In the genomic region with DNA sequence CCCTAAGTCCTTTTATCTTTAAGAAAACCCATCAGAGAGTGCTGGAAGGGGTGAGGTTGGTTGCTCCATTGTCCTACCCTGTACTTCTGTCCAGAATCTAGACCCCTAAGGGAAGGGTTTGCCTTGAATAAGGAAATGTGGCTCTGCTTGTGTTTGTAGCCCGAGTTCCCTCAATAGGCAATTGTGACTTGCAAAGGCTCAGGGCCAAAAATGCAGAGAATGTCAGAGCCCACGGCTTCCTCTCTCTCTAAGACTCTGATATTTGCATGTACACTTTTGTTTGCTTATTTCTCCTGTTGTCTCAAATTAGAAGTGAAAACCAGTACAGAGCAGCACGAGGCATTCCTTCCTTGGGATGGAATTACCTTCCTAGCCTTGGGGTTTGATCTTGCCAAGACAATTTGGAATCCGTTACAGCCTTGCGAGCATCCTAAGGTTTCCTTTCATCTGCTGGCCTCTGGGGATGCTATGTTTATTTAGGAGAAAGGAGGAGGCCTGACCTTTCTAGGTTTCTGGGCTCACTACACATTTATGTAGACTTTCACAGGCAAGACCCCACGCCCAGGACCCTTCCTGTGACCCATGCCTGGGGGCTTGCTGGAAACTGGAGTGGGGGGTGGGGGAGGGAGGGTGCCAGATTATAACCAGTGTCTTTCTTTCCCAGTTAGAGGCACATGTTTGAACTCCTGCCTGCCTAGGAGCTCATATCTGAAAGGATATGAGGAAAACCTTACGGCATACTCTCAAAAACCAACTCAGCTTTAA, we compare ENCODE assay signal across 20 mouse cellular contexts.
DNase-seq lines count a peak whose midpoint lies in the region; ATAC-seq and TF ChIP-seq lines count a peak whose summit lies in the region.
"Had no signal": no experiment of that assay in that cellular context is flagged by ENCODE, and none has a peak within 500 bp of the region (broad histone marks: within the 10 kb centered on the region; RNA-seq: fewer than 3 reads in every experiment).

No protein-coding gene starts in this region.

- H3K4me3 ChIP-seq in heart, postnatal 0 days (ENCODE audit: low read depth, low read length), result no peak overlapping the region
- H3K4me3 ChIP-seq in ES-Bruce4 (ENCODE audit: low read depth, low read length), result no peak overlapping the region
- H3K4me3 ChIP-seq: erythroblast, embryonic 14.5 days; limb, embryonic 15.5 days had no signal

- no peaks in the 10 kb centered on the region for H3K4me1 ChIP-seq in heart, postnatal 0 days (ENCODE audit: control insufficient read depth, insufficient read depth)
- peaks cover 2% of the 10 kb centered on the region for H3K4me1 ChIP-seq in ES-Bruce4 (ENCODE audit: control insufficient read depth, insufficient read depth, low read length)

- ATAC-seq in heart, postnatal 0 days (ENCODE audit: insufficient read depth, low read depth), result no peak
- ATAC-seq: intestine, embryonic 16.5 days; midbrain, embryonic 16.5 days had no signal

- intact Hi-C loops in heart, postnatal 25 days (cut with DNase I), result loop anchor here (5.0 kb wide), 1 partner anchor 310 kb away; no protein-coding TSS in a partner anchor

- no peak for TF ChIP-seq CTCF in heart, postnatal 0 days (IDR thresholded peaks at IDR 0.05; ENCODE audit: low read depth)
- no peak for TF ChIP-seq CTCF in ES-Bruce4 (IDR thresholded peaks at IDR 0.05; ENCODE audit: low read depth, low read length)

- no peaks in the 10 kb centered on the region for H3K9me3 ChIP-seq in heart, postnatal 0 days (replicated peaks; ENCODE audit: control insufficient read depth, low read length)
- H3K9me3 ChIP-seq in ES-Bruce4 (replicated peaks; ENCODE audit: control insufficient read depth, insufficient read depth, low read length, poor library complexity, severe bottlenecking), result no peaks in the 10 kb centered on the region
- H3K9me3 ChIP-seq: limb, embryonic 15.5 days had no signal

- no peak for TF ChIP-seq EP300 in heart, postnatal 0 days (IDR thresholded peaks at IDR 0.05; ENCODE audit: low read depth)
- peak; percentile 61; the same call in 1 of the 2 replicates for TF ChIP-seq EP300 in ES-Bruce4 (IDR thresholded peaks at IDR 0.05; ENCODE audit: insufficient read depth, low read depth, low read length)

- H3K4me2 ChIP-seq in heart, postnatal 0 days (ENCODE audit: low read depth, low read length), result no peak overlapping the region
- H3K4me2 ChIP-seq: hindbrain, embryonic 14.5 days; limb, embryonic 15.5 days had no signal

- no peaks in the 10 kb centered on the region for H3K36me3 ChIP-seq in heart, postnatal 0 days (replicated peaks; ENCODE audit: control insufficient read depth, insufficient read depth, low read length)
- no peaks in the 10 kb centered on the region for H3K36me3 ChIP-seq in ES-Bruce4 (ENCODE audit: control insufficient read depth, insufficient read depth, low read length, poor library complexity, severe bottlenecking)
- H3K36me3 ChIP-seq: G1E; limb, embryonic 15.5 days had no signal

- WGBS in heart, postnatal 0 days, result 25% methylated on average over 7 of the region's 7 CpGs

- H3K9ac ChIP-seq in heart, postnatal 0 days (replicated peaks; ENCODE audit: low read depth, low read length), result no peak overlapping the region
- H3K9ac ChIP-seq in ES-Bruce4 (ENCODE audit: low read depth, poor library complexity, severe bottlenecking), result no peak overlapping the region
- H3K9ac ChIP-seq: hindbrain, embryonic 14.5 days; limb, embryonic 15.5 days had no signal

- TF ChIP-seq POLR2A in ES-Bruce4 (IDR thresholded peaks at IDR 0.05; ENCODE audit: insufficient read depth, low read length), result no peak

- no peaks in the 10 kb centered on the region for H3K27me3 ChIP-seq in heart, postnatal 0 days (ENCODE audit: control insufficient read depth, insufficient read depth, low read length)
- H3K27me3 ChIP-seq in ES-Bruce4 (ENCODE audit: control insufficient read depth, insufficient read depth, low read length, poor library complexity, severe bottlenecking), result no peaks in the 10 kb centered on the region
- H3K27me3 ChIP-seq: limb, embryonic 15.5 days had no signal

- peak overlapping the region; percentile 14; the same call in 1 of the 2 replicates for H3K27ac ChIP-seq in heart, postnatal 0 days (ENCODE audit: low read depth)
- peak overlapping the region; percentile 62 for H3K27ac ChIP-seq in ES-Bruce4 (ENCODE audit: insufficient read depth, low read length)
- H3K27ac ChIP-seq: hindbrain, embryonic 14.5 days; limb, embryonic 15.5 days; stomach, postnatal 0 days had no signal

- DNase-seq in heart, postnatal 0 days (ENCODE audit: low spot score), result no peak
- no peak for DNase-seq in heart, postnatal 25 days (ENCODE audit: low spot score)
- peak; percentile 88 for DNase-seq in Muller cell, postnatal 12 days (ENCODE audit: inconsistent ontology term)
- DNase-seq in embryo, embryonic 11 days, result peak; percentile 41
- no peak for DNase-seq in spleen, postnatal 36 days (ENCODE audit: low spot score in 2 of 2)
- DNase-seq in gastrocnemius, postnatal 10 days, result no peak
- no peak for DNase-seq in adipocyte (ENCODE audit: low spot score)
- DNase-seq: adrenal gland, postnatal 10 days; cerebellum, adult 2 months; gastrocnemius, postnatal 36 days; kidney, postnatal 36 days; spleen, adult 18-20 months had no signal

Comparison
In these comparisons a context has a peak if more than half of its experiments do, and no peak if none do; other contexts are left out.
1. DNase-seq: peak in Muller cell, postnatal 12 days (single experiment) and embryo, embryonic 11 days (single experiment); none in heart, postnatal 0 days (single experiment), heart, postnatal 25 days (single experiment), spleen, postnatal 36 days (0 of 2), gastrocnemius, postnatal 10 days (single experiment) and adipocyte (single experiment).